Mouse (Mus musculus) urinary bladder, postnatal 25 days (tissue): ENCODE results near the gene Nsmce3.

Experiments used
- DNase-seq: peaks from one replicate; pipeline ENCODE4 v3.0.0; 2022; ENCODE audit warnings: low spot score

Gene Nsmce3

DNA sequence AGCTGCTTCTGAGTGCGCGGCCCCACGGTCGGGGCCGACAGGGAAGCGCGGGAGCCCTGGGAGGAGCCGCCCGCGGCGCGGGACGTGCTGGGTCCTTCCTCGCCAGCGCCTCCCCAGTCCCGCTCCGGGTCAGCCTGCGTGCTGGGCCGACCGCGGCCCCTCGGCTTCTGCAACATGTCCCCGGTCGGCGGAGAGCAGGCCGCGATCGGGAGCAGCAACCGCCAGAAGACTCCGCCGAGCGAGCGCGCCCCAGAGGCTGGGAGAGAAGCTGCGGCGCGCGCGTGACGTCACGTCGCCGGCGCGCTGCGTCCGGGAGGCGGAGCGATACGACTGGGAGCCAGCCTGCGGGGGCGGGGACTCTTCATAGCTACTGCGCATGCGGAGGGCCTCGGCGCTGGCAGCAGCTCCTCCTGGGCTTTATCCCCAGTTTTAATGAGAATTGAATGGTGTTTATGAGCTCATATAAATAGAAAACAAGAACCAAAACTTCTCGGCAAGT, at the start of gene Nsmce3:
Gene Nsmce3 (minus strand): TSS at position 255 of the 499 bp plus-strand sequence.
- peak; percentile 98 for DNase-seq

DNA sequence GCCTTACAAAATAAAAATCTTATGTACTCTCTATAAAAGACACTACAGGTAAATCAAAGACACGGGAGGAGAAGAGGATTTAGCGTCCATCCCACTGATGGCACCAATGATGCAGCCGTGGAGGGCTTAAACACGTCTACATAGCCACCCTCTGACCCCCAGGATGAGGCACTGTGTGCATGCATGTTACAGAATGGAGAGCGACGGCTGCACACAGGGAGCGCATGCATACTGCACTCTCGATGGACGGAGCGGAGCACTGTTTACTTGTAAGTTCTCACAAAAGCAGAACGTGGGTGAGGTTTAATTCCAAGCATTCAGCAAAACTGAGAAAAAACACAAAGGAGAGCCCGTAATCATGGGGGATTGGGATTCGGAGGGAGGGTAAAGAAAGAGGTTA, 48.4 kb upstream of the Nsmce3 start:
- no peak for DNase-seq

DNA sequence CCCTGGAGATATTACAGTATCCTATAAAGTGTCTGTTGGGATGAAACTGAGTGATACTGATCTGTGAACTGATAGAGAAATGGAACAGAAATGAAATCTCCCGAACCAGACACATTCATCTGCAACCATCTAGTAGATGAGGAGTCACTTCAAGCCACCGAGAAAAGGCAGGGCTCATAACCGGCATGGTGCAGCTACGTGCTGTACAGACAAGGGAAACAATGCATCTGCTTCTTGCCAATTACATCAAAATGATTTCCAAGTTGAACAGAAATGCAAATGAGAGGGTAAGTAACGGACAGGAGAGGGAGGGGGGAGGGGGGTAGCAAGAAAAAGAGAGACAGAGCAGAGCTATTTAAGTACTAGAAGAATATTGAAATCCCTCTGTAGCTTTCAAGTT, 47.9 kb upstream of the Nsmce3 start:
- DNase-seq, result no peak

DNA sequence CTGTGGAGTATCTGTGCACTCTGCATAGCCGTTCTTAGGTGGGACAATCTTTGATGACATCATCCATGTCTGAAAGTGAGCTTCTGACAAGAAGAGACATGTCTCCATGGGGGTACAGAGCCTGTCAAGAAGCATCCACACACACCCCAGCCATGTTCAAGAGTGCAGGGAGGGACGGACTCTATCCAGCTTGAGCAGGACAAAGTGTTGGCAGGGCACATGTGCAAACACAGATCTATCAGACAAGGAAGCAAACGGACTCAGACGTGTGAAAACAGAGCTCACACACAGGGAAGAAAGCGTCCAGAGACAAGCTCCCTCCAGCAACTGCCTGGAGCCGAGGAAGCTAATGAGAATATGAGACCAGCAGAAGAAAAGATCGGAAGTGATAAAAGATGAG, 43.9 kb upstream of the Nsmce3 start:
- no peak for DNase-seq

DNA sequence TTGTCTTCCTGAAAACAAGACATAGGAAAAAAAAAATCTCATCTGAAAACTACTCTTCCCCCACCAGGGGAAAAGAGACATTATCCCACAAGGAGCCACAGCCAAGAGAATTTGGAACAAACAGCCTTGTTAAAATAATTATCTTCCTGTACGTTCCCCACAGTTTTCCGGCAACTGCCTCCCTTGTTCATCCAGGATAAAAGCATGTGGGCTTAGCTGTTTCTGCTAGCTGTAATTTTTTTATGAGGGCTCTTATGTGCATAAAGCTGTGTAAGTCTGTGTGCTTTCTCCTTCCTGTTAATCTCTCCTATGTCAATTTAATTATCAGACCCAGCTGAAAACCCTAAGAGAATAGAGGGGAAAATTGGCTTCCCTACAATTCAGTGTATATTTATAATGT, 42.3 kb upstream of the Nsmce3 start:
- no peak for DNase-seq

DNA sequence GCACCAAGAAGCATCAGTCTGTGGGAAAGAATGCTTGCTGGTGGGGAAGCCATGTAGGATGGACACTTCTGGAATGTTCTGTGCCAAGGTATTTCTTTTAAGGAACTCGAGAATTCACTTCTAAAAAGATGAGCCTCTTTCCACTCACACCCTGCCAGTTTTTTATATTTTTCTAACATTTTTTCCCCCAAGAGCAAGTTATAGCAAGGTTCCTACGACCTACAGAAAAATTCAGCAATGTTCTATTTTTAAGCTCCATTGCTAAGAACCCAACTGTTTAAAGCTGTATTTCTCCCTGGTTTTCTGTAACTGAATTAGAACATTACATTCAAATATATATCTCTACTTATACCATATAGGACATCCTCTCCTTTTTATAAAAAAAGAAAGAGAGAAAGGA, 39.1 kb upstream of the Nsmce3 start:
- no peak for DNase-seq

DNA sequence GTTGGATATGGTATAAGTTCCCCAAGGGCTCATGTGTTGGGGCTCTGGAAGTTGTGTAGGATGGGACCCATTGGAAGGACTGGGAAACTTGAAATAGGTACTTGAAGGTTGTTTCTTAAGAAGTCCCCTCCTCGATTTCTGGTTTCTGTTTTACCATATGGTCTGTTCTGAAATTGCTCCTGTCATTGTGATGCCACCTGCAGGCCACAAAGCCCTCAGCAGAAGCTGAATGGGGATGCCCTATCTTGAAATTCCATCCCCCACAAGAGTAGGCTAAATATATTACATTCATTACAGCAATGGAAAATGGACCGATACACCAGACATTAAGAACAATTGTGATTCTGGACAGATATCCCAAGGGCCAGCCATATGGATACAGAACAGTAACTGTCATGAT, 37.4 kb upstream of the Nsmce3 start:
- DNase-seq, result no peak

DNA sequence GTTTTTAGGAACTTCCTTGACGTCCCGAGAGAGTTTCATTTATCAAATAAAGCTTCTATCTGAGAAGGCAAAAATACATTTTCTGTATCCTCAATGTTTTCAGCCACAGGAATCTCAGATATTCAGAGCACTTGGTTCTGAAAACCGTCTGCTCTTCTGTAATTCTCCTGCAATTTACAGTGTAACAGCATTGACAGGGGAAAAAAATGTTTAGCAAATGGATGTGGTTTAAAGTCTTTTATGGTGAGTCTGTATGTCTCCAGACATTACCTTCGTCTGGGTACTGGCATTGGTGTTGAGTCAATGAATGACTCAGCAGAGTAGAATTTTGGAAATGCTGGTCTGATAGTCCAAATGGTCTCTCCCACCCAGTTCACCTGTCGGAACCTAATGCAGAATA, 34.2 kb upstream of the Nsmce3 start:
- DNase-seq, result no peak

DNA sequence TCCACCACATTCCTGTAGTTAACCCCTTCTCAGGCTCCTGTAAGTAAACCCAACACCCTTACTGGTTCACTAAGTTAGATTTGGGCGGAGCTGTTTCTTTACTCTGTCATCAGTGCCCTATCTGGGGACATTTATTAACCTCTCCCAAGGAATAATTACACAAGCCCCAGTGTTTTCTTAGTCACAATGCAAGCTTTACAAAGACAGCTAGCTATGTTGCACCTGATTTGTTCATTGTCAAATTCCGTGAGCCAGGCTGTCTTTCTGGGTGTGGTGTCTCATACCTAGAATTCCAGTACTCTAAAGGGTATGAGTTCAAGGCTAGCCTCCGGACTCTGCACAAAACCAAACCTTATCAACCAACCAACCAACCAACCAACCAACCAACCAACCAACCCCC, 32.7 kb upstream of the Nsmce3 start:
- DNase-seq, result no peak

DNA sequence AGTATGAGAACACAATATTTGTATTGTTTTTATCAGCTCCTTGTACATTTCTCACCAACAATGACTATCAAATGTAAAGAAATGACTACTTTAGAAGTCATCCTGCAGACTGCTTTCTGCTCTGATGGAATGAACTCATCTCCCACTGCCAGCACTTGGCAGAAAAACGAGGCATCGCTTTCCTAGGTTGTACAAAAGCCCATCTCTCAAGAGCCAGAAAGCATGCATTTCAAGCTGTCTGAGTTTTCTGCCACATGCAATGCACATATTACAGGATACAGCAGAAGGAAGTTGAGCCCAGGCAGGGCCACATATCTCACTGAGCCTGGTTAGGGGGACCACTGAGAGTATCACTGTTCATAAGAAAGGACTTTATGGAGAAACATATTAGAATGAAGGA, 27.5 kb upstream of the Nsmce3 start:
- no peak for DNase-seq

DNA sequence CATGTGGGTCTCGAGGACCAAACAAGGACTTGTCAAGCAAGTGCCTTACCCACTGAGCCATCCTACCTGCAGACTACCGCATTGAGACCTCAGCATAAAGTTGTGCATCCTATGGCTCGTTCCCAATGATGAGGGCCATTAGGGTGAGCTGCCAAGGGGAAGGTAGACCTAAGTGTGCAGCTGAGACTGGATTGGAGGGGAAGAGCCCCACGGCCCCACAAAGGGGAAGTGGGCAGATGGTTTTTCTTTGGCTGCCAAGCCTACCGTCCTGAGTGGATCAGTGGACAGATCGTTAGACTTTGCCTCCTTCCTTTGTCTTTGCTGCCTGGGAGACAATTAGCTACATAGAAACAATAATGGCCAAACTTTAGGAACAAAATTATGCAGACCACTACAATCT, 23.8 kb upstream of the Nsmce3 start:
- DNase-seq, result no peak

DNA sequence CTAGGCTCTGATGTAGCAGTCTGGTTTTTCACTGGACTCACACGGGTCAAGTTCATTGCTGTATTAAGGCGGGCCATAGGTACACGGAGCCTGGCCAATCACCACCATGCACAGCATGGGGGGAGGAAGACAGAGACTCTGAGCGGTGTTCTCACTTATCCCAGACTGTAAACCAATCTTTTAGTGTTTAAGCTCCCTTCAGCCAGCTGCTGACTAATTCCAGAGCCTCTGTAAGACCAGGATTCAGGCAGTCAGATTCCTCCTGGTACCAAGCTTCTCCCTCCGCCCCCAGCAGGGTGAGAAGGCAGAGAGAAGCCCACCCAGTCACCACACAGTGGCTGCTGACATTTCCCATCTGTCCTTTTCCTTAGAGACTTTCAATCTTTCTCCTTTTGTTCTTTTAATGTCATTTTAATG, 22.9 kb upstream of the Nsmce3 start:
- no peak for DNase-seq

DNA sequence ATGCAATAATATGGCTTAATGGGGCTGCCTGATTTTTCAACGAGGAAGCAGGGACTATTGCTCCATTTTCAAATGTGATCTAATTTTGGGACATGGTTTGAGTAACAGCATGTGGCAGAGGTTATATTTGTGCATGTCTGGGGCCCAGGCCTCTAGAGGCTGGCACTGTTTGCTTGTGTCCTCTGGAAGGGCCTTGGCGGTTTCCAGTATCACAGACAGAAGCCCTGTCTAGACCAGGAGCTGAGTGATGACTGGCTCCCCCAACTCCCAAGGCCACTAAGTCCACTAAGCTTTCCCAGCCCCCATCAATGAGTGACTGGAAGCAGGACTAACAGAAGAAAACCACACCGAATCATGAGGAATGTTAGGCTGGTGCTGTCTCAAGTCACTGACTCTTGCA, 18.3 kb upstream of the Nsmce3 start:
- no peak for DNase-seq

DNA sequence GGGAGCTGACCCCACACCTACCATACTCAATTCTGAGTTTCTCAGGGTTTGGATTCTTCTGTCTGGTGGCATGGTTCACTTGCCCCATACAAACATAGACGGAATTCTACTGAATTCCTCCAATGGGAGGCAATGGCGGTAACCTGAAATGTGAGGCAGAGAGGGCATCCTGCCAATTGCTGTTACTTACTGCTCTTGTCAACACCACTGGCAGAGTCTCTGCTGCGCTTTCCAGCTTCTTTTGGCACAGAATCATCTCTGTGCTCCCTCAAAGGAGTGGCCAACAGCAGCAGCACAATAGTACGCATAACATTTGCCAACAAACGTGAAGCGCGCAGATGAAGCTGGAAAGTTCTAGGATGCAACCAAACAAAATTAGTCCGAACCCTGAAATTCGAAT, 17.1 kb upstream of the Nsmce3 start:
- DNase-seq, result no peak

DNA sequence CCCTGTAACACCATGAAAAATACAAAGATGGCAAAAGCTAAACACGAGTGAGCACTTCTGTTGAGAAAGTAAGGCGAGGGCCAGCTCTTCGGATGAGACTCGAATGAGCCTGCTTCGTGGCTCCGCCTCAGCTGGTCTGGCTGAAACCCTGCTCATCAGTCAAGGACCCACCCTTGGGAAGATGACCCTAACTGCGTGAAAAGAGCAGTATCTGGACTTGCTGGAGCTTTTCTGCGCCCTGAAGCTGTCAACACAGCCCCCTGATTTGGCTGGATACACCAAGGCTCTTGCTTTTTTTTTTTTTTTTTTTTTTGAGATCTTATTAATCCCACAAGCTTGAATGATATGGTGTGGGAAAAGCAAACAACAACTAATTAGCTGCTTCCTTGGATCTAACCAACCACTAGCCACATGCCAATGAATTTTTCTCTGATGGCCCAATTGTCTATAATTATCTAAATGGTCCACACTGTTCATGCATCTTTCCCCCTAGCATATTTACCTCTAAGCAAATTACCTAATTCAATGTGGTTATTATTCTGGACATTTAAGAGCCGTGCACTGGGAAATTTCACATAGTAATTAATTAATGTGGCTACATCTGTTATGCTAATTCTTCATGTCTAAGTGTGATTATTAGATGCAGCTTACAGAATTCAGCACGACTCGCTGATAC, 11.5 kb upstream of the Nsmce3 start:
- no peak for DNase-seq

DNA sequence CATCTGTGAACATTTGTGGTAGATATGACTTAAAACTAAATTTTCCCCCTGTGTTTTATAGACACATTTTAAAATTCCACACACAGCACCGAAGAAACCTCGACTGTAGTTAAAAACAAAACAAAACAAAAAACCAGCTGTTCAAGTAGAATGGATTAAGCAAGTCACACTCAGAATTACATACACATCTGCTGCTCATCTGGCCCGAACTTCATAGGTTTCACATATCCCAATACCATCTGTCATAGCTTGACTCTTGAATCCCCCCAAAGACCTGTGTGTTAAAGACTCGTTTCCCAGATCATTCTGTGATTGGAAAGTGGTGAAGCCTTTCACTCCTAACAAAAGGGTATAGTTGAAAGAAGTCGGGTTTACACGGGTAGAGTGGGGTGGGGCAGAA, 9.4 kb upstream of the Nsmce3 start:
- no peak for DNase-seq

DNA sequence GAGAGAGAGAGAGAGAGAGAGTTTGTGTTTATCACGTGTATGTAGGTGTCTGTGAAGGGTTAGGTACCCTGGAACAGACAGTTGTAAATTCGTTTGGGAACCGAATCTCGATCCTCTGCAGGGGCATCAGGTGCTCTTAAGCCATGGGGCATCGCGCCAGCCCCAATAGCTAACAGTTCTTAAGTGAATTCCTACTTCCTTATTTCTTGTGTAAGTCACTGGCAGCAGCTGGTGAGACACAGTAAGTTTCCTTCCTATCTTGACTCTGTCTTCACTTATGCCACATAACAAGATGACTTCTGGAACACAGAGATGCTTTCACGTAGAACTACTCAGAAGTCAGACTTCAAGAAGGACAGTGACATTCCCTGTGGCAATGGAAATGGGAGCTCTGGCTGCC, 8.6 kb upstream of the Nsmce3 start:
- DNase-seq, result no peak

DNA sequence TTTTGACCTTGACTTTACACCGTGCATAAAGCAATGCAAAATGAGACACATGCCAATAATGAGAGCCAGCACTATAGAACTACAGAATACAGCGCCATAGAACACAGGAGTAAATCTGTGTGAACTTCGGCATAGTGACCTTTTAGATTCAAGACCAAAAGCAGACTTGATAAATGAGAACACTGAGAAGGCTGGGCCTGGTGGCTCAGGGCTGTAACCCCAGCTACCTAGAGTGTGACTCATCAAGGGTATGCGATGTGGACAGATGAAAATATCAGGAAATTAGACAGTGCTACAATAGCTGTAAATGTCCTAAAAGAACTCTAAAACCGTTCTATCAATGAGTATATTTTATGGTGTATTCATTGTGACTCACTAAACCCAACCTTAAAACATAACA, 7.6 kb upstream of the Nsmce3 start:
- no peak for DNase-seq

DNA sequence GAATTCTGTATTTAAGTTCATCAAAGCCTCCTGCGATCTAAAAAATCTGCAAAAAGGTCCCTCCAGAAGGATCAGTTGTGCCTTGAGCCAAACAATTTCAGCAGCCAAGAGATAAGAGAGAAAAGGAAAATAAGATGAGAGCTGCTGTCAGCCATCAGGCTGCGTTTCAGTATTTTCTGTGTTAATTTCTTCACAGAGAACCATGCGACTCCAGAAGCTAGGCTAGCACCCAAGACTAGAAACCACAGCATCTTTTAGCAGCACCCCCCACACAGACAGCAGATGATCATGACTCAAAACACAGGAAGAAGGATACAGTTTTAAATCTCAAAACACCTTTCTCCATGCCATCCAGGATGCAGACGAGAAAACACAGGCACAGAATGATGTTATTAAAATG, 2.1 kb upstream of the Nsmce3 start:
- no peak for DNase-seq

DNA sequence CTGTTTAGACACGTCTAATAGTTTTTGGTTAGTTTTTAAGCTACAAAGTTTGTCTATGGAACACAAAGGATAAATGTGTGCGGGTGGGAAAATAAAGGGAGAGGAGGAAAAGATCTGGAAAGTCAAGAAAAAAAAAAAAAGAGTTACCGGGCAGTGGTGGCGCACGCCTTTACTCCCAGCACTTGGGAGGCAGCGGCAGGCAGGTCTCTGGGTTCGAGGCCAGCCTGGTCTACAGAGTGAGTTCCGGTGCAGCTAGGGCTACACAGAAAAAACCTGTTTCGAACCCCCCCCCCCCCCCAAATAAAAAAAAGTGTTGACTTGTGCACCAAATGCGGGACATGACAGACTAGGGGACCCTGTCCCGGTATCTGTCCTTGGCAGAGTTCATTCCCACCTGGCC, 469 bp upstream of the Nsmce3 start:
- DNase-seq, result no peak

DNA sequence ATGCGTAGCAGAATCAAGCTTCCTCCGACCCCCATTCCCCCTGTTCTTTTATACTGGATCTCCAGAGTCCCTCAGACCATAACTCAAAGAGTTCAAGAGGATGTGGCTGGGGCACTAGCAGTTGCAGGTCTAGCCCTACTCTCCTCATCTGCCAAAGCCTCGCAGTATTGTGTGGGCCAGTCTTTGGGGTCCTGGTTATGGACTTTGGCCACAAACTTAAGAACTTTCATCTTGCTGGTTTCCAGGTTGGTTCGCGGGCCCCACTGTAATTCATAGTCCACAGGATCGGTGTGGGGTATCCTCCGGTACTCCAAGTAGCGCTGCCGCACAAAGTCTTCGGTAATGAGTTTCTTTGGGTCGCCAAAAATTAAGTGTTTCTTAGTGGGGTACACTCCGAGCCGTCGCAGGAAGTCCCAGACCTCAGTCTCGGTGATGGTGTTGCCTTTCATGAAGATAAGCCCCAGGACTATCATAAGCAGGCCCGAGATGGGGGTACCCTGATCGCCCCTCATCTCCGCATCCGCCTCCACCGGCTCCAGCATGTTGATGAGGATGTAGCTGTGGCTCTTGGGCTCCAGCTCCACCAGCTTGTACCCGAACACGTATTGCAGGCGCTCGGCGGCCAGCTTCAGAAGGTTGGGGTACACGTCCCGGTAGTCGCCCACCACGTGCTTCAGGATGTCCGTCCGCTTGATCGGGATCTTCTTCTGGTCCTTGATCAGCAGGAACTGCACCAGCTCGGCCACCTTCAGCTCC, 632 bp downstream of the Nsmce3 start:
- no peak for DNase-seq

DNA sequence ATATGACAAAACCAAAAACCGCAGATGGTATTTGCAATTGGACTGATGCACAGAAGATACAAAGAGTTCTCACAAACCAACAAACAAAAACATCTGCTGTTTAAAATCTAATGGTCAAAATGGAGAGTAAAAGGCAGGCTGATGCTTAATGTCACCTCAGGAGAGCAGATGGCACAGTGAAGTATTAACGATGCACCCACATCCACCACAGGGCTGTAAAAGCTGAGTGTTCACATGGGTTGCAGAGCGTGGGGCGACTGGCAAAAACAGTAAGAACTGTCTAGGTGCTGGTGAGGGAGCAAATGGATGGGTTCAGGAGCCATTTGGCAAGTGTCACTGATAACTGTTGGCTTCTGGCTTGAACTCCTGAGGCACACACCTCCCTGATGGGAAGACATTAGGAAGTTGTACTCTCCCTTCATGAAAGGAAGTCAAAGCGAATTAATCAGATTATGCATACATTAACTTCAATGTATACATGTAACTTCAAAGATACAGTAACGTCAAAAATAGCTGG, 3.2 kb downstream of the Nsmce3 start:
- DNase-seq, result no peak

DNA sequence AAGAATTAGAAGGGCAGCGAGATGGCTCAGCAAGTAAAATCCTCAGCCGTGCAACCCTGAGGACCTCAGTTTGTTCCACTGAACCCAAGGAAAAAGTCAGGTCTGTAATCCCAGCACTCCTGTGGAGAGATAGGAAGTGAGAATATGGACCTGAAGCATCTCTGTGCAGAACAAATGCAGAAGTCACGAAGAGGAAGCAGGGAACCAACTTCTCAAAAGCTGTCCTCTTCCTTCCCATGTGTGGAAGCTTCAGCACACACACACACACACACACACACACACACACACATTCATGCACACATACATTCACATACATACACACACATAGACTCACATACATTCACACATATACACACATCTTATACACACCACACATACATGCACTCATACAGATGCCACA, 9.3 kb downstream of the Nsmce3 start:
- DNase-seq, result no peak

DNA sequence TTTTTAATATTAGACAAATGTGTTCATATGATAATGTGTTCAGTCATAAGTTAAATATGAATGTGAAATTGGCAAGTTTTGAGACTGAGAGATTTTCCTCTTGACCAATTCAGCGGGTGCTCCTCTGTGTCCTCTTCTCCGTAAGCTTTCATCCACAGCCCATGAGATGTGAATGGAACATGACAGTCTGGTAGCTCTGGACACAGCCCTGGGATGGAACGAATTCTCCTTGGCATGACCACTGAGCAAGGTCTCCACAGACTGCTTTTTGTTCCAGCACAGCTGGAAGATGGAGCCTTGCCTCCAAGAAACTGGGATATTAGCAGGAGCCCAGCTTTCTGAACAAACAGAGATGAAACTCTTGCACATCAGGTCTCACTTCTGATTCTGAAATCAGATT, 9.8 kb downstream of the Nsmce3 start:
- DNase-seq, result no peak
